ENCODE assay signal across 25 mouse cellular contexts in the genomic region with DNA sequence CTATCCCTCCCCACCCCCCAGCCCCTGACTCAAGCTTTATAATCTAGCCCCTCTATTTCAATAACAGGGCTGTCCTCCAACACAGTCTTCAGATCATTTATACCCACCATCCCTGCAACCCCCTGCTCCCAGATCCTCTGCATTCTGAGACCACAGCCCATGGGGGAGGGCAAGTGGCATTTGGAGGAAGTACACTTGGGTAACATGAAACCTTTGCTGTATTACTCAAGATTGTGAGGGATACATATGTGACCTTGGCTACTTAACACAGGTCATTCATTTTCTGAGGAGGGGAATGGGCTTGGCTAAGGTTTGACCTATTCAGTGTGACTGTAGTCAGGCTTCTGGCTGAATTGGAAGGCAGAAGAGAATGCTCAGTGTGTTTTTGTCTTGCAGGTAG. TPM values are rescaled to one million over a fixed set of nuclear protein-coding genes. Genes with fewer than 3 reads are reported as not detected.
"Had no signal": no experiment of that assay in that cellular context is flagged by ENCODE, and none has a peak within 500 bp of the region (broad histone marks: within the 10 kb centered on the region; RNA-seq: fewer than 3 reads in every experiment).

No protein-coding gene starts in this region.

- ATAC-seq: hindbrain, embryonic 16.5 days; inflammation-experienced regulatory T-cells, adult 6 months; intestine, embryonic 15.5 days; intestine, postnatal 0 days had no signal

- DNase-seq: gastrocnemius, postnatal 14 days; gastrocnemius, postnatal 36 days; heart, postnatal 10 days; heart, postnatal 4 days; kidney, adult 18-20 months; kidney, adult 8-10 months; kidney, postnatal 10 days; kidney, postnatal 25 days; kidney, postnatal 4 days; liver; liver, embryonic 13.5 days had no signal

RNA-seq across cellular contexts. Expression of gene Ly6g, which starts 2.0 kb away (rescaled TPM):
- total RNA-seq: gastrocnemius, adult 18-20 months; gastrocnemius, adult 8-10 months; gastrocnemius, postnatal 14 days; gastrocnemius, postnatal 36 days; heart, adult 8-10 months; heart, postnatal 10 days; heart, postnatal 25 days; layer of hippocampus, adult 2 months; layer of hippocampus, postnatal 10 days; layer of hippocampus, postnatal 25 days; left cerebral cortex, adult 2 months; left cerebral cortex, postnatal 14 days; left cerebral cortex, postnatal 36 days had no signal
